Mouse (Mus musculus) spleen, adult 10 weeks (tissue): ENCODE results near the gene Tfe3. TPM values are rescaled to one million over a fixed set of nuclear protein-coding genes. Genes with fewer than 3 reads are reported as not detected.

Source experiments
- polyA plus RNA-seq: library from polyadenylated mRNA; stranded (reverse); fragments of 350-450 nt; fragmentation: Illumina TruSeq; extraction: RNeasy Lipid Tissue Mini Kit (QIAGEN cat#74804); gene quantifications from one replicate; pipeline ENCODE4 v1.2.3, GENCODE M21; 2015; ENCODE audit warnings: low replicate concordance; ENCODE audit not compliant: insufficient read depth

Tfe3 gene
- 28.7 TPM for polyA plus RNA-seq

GRCm38 (mm10) chrX:7762137-7762920 is at the start of gene Tfe3:
Gene Tfe3 (plus strand): TSS chrX:7762560.

GRCm38 (mm10) chrX:7714135-7714899 is 48.0 kb upstream of the Tfe3 start, which contains the start of gene Wdr45:
Gene Wdr45 (plus strand): TSS chrX:7714333.

GRCm38 (mm10) chrX:7721514-7722281 is 40.7 kb upstream of the Tfe3 start, which contains the start of gene Gm45208:
Gene Gm45208 (plus strand): TSS chrX:7722245.

GRCm38 (mm10) chrX:7728215-7728921 is 34.0 kb upstream of the Tfe3 start, which contains the start of gene Praf2:
Gene Praf2 (plus strand): TSS chrX:7728439.

GRCm38 (mm10) chrX:7750432-7751116 is 11.8 kb upstream of the Tfe3 start, which contains the start of gene Ccdc120:
Gene Ccdc120 (minus strand): TSS chrX:7750905.

GRCm38 (mm10) chrX:7789542-7790136 is 27.3 kb downstream of the Tfe3 start, which contains the start of gene Gripap1:
Gene Gripap1 (plus strand): TSS chrX:7789765.

GRCm38 (mm10) chrX:7821865-7822779 is 59.8 kb downstream of the Tfe3 start, which contains the start of gene Kcnd1:
Gene Kcnd1 (plus strand): TSS chrX:7822289.

Other genes with a start within 250 kb of the Tfe3 start
- 7.6 TPM for gene Foxp3, start 188.9 kb upstream of the Tfe3 start, polyA plus RNA-seq
- 2.0 TPM for gene Ppp1r3f, start 188.3 kb upstream of the Tfe3 start, polyA plus RNA-seq
- 11.4 TPM for gene Ccdc22, start 157.0 kb upstream of the Tfe3 start, polyA plus RNA-seq
- gene Cacna1f, start 155.5 kb upstream of the Tfe3 start, polyA plus RNA-seq, result not detected
- gene Syp, start 124.1 kb upstream of the Tfe3 start, polyA plus RNA-seq, result 4.1 TPM
- gene Prickle3, start 105.3 kb upstream of the Tfe3 start, polyA plus RNA-seq, result 18.5 TPM
- gene Plp2, start 91.2 kb upstream of the Tfe3 start, polyA plus RNA-seq, result 119 TPM
- gene Magix, start 81.3 kb upstream of the Tfe3 start, polyA plus RNA-seq, result 0.14 TPM
- gene Gpkow, start 65.4 kb upstream of the Tfe3 start, polyA plus RNA-seq, result 51.7 TPM
- gene Wdr45, start 48.2 kb upstream of the Tfe3 start, polyA plus RNA-seq, result 38.0 TPM
- not detected for gene Gm45208, start 40.3 kb upstream of the Tfe3 start, polyA plus RNA-seq
- gene Praf2, start 34.1 kb upstream of the Tfe3 start, polyA plus RNA-seq, result 22.9 TPM
- gene Ccdc120, start 11.7 kb upstream of the Tfe3 start, polyA plus RNA-seq, result 2.0 TPM
- 207 TPM for gene Gripap1, start 27.2 kb downstream of the Tfe3 start, polyA plus RNA-seq
- gene Kcnd1, start 59.7 kb downstream of the Tfe3 start, polyA plus RNA-seq, result 2.4 TPM
- 173 TPM for gene Otud5, start 78.8 kb downstream of the Tfe3 start, polyA plus RNA-seq
- 38.2 TPM for gene Pim2, start 115.7 kb downstream of the Tfe3 start, polyA plus RNA-seq
- gene Slc35a2, start 121.5 kb downstream of the Tfe3 start, polyA plus RNA-seq, result 18.6 TPM
- 129 TPM for gene Pqbp1, start 136.7 kb downstream of the Tfe3 start, polyA plus RNA-seq
- 22.6 TPM for gene Timm17b, start 136.8 kb downstream of the Tfe3 start, polyA plus RNA-seq
- gene Gm10491, start 145.3 kb downstream of the Tfe3 start, polyA plus RNA-seq, result not detected
- not detected for gene Gm10490, start 147.0 kb downstream of the Tfe3 start, polyA plus RNA-seq
- not detected for gene Pcsk1n, start 157.3 kb downstream of the Tfe3 start, polyA plus RNA-seq
- gene Eras, start 166.0 kb downstream of the Tfe3 start, polyA plus RNA-seq, result not detected
- gene Hdac6, start 185.3 kb downstream of the Tfe3 start, polyA plus RNA-seq, result 14.7 TPM
- 6.3 TPM for gene Gata1, start 215.5 kb downstream of the Tfe3 start, polyA plus RNA-seq